Mouse (Mus musculus): ENCODE measurements at regions not wholly inside any gene's neighbourhood (a gene's known extent, or its start where the extent isn't known, plus 50 kb on each side); places are given as distances from the start of the nearest gene placed in this dataset.

DNA sequence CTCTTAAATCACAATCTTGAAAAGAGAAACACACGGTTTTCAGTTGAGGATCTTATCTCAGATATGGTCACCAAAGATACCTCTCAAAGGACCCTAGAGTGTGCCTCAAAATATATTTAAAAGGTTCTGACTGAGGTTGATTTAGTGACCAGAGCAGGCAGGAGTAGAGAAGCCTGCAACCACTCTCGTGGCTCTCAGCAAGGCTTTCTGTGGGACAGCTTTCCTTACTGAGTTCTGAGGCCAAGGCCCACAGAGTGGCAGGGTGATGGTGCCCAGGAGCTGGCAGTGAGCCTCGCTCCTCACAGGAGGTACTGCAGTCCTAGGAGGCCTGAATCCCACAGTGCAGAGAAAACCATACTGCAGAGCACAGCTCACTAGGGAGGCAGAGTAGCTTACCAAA is 151.4 kb upstream of the Cypt12 start:
- DNase-seq = no peak

DNA sequence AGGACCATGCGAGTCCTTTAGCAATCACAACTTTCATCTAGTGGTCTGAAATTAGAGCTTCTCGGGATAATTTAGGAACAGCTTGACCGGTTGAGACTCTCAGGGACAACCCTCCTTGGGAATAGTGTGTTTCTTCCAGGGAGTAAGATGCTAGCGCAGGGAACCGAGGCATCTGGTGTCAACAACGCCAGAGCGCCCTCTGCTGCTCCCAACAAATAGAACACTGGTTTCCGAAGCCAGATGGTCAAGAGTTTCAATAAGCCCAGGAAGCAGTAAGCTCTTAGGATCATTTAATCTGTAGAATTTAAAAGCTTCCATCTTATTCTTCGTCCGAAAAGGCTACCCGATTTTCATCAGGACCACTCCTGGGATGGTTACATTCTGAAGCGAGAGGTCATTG is 149.8 kb upstream of the Cypt12 start:
- DNase-seq = no peak

DNA sequence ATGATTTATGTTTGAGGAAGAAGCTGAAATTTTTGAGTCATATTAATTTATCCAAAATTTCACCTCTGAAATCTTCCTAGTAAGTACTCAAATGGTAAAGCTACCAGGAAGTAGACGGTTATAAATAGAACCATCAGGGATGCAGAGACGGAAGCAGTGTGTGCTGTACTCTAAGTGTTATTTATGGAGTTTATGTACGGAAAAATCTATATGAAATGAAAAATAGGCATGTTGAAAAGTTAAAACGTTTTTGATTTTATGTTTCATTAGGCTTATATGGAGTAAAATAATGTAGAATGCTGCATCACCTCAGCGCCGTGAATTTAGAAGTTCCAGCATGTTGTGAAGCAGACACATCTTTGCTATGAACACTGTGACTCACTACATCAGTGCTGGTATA is 149.1 kb upstream of the Cypt12 start:
- DNase-seq = no peak

DNA sequence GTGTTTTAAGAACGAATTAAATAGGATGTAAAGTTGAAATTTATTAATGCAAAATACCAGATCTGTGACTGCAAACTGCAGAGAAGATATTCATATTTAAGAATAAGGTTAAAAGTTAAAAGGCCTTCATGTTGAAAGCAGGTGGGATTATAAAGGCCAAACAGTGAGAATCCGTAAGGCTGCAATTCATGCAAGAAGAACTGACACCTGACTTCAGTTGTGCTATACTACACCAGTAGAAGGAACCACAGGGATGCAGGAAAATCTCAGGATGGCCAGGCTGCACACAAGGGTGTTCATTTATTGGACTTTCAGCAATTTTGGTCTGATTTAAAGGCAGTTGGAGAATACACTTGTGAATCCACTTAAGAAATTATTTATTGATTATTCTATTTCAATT is 147.4 kb upstream of the Cypt12 start:
- no peak for DNase-seq

DNA sequence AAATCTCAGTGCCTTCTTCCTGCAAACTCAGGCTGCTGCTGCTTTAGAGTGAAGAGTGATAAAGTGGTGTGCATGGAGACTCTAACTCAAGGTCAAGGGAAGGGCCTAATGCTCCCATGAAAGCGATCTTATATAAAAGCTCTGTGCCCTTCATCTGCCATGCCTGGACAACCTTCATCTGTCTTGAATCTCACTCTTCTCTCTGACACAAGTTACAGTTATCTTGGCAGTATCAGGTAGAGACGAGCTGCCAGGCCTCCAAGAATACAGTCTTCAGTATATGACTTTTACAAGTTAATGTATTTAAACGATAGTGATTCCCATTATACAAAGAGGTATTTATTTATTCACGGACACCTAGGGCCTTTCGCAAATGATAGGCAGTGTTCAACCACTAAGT is 146.7 kb upstream of the Cypt12 start:
- no peak for DNase-seq

DNA sequence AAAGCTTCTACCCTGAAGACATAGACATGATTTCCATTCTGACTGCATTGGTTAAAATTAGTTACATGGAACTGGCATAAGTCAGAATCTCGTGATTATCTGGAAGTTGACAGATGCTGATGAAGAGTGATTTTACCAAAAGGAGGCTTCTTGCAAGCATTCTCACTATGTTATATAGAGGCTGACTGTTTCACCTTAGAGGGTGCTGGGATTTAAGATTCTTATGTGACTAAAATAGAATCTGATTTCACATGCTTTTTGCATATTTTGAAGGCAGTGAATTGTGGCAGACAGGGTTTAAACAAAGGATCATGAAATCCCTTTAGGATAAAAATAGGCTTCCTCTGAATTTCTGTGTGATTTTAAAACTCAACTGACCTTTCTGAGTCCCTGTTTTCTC is 143.0 kb upstream of the Cypt12 start:
- no peak for DNase-seq

DNA sequence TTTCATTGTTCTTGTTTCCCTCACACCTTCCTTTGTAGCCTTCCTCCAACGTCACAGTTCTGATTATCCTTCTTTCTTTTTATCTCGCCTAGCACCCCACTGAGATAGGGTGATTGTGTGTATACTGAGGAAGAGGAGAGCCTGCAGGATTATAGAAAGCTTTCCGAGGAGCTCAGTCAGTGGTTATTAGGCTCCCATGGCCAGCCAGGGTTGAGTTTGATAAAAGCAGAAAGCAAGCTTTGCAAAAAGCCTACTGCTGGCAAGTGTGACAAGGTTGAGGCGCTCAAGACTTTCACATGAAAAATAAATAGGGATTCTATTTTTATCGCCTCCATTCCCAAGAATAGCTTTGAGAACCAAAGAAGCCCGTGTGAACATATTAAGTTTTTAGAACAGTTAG is 136.9 kb upstream of the Cypt12 start:
- DNase-seq = no peak

DNA sequence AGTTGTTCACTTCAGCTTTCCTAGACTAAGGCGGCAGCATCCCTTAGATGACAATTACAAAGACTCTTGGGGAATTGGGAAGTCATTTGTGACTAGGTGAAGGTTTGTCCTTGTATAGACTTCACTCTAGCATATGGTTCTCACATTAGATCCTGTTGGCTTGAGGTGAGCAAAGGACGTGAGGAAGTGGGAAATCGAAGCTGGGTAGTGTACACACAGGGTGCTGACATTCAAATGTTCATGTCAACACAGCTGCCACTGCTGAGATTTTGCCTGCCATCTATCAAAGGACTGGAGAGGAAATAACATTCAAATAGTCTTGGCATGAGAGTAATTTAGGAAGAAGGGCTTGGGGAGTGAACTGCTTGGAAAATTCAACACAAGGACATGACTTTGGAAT is 124.0 kb upstream of the Cypt12 start:
- no peak for DNase-seq

DNA sequence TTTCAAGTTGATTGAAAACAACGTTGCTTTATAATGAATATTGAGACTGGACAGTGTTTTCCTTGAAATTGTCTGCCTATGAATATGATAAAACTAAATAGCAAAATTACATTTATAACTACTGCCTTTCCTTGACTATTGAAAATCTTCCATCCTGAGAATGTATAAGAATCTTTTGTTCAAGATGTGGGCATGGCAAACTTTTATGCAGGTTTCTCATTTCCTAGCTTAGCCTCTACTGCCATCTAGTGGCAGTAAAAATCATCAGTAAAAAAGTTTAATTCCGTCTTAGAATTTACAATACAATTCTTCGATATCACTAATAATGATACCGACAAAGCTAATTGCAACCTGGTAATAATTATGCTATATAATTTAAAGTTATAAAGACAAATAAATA is 123.5 kb upstream of the Cypt12 start:
- no peak for DNase-seq

DNA sequence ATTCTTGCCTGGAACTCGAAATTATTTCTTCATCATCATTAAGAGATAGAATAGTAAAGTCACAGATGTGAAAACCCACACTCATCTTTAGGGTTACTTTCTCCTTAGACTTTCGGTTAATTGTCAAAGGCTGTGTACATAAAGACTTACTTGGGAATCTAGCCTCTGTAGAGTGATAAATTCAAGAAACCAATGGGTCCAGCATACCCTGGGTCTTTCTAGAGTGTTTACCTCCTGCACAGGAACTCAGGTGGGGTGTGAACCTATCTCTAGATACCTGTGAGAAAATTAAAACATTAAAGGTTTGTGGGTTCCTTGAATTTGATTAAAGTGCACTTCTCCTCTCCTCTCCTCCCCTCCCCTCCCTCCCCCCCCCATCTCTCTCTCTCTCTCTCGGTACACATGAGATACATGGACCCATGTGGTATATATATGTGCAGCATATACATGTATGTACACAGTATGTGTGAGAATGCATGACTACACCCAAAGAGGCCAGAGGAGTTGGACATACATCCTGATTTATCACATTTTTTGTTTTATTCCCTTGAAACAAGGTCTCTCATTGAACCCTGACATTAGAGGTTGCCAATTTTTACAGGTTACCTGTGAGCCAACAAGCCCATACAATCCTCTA is 122.8 kb upstream of the Cypt12 start:
- no peak for DNase-seq

DNA sequence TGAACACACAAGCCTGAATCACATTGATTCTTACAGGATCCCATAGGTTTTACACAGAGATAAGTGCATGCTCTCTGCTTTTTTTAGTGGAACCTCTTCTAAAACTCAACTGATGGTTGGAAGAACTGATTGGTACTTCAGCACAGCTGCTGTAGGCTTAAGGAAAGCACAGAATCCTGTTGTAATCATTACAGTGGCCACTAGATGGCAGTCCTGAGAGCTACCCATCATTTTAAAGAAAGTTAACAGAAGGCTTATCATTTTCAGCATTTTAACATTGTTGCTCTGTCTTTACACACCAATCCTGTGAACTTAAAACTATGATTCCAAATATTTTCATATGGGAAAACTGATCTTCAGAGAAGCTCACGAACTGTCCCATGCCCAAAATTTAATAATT is 113.5 kb upstream of the Cypt12 start:
- DNase-seq = peak; percentile 16

DNA sequence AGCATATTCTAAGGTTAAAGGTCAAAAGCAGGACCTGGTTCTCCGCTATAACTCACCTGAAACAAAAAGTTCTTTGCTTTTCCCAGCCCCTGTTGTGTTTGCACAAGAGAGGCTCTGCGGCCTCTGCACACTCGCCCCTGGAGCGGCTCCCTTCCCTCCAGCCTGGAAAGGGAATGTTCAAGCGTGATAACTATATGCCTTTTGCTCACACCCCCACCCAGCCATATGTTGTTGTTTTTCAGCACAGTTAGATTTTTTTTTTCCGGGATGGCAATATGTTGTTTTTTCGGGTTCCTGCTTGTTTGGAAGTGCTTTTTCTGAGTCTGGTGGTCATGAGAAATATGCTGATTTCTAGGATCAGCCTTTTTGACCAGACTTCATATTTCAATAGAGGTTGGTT is 100.6 kb upstream of the Cypt12 start:
- no peak for DNase-seq

DNA sequence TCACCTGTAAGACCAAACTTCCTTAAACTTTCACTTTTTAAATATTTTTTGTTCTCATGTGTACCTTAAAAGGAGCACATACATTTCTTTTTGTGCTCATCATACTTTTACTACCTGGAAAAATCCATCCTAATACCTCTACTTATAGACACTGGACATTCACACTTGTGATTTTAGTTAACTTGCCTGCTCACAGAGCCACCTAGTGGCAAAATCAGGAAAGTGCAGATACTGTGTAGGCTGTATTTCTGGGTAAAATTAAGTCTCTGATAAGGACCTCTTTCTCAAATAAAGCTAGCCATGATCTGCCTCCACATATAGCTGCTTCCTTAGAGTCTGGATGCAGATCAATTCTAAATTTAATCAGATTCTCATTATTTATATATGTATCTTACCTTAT is 100.0 kb upstream of the Cypt12 start:
- no peak for DNase-seq

DNA sequence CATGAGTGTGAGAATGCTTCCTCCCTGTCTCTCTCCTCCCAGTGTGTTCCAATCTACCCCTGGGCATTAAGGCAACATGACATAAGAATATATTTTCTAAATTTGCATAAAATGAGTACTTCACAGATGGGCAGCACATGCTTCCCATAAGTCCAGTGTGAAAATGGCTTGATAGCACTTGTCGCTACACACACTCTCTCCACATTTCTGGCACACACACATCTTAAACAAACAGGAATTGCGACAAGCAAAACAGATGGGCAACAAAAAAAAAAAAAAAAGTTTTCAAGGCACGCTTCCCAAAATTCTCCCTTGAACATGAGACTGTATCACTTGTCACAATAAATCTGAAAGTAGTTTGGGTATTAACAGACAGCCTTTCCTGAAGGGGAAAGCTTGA is 85.8 kb upstream of the Cypt12 start:
- no peak for DNase-seq

DNA sequence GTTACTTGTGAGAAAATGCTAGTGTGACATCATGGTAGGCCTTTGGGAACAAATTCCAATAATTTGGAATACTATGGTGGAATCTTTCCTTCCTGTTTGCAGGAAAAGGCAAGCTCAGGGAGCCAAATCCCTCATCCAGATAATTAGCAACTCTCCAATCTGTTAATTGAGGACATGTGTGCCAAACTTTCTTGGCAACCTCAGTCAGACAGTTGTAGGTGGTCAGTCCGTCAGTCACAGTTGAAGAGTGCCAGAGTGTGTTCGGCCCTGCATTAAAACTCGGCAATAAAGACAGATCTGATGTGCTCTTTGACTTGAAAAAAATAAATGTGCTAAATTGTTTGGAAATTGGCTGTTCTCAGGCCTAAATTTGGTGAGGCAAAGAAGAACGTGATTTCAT is 83.1 kb upstream of the Cypt12 start:
- DNase-seq = no peak

DNA sequence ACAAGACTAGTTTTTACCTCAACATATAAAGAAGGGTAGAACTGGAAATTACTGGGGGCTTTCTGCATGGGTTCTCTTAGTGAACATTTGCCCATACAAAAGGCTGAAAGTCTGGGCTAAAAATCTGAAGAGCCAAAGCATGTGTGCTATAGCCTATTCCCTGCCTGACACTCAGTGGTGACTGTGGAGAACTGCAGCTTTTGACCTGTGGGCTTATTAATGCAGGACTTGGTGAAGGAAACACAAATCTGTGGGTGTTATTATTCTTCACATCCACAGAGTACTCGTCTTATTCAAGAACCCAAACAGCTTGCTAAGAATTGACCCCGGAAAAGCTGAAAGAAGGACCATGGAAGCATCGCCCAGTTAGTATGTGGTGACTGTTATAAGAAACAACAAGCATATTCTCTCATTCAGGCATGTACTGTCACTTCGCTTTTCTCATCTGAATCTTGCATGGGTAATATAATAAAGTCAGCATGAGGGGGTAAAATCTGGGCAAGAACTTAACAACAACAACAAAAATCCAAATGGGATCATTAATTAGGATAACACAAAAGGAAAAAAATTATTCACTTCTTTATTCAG is 77.2 kb upstream of the Cypt12 start:
- DNase-seq = no peak

DNA sequence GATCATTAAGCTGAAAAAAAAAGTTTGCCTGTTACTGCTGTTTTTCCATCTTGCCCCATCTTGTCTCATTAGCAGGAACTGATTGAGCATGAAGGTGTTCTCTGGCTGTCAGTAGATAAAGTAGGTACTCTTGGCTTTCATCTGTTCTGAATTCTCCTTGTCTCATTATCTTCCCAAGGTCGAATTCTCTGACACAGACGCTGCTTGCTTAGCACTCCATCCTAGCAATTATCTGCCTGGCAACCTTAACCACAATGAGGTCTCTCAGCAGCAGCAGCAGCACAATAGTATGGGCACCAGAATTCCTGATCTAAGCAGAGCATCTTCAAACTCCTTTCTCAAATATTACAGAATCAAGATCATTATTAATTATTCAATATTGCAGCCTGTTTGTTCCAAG is 52.3 kb upstream of the Cypt12 start:
- no peak for DNase-seq

DNA sequence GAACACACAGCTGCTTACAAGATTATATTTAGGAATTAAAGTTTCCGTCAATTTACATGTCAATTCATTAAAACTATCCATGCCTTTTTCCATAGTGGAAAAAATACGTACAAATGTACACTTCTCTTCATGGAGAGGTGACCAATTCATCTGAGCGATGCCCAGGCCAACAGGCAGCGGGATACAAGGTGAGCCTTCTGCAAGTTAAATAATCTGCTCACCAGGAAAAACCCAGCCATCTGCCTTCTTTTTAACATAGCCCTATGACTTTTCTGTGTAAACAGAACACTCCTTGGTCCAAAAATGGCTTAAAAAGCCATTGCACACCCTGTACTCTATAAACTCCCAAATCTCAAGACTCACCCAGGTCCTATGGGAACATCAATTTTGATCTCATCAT is 51.5 kb upstream of the Cypt12 start:
- DNase-seq = no peak

Measured in thymus, postnatal 14 days (tissue).